Mouse (Mus musculus): ENCODE measurements around the gene L3mbtl3.

The L3mbtl3 gene

DNA sequence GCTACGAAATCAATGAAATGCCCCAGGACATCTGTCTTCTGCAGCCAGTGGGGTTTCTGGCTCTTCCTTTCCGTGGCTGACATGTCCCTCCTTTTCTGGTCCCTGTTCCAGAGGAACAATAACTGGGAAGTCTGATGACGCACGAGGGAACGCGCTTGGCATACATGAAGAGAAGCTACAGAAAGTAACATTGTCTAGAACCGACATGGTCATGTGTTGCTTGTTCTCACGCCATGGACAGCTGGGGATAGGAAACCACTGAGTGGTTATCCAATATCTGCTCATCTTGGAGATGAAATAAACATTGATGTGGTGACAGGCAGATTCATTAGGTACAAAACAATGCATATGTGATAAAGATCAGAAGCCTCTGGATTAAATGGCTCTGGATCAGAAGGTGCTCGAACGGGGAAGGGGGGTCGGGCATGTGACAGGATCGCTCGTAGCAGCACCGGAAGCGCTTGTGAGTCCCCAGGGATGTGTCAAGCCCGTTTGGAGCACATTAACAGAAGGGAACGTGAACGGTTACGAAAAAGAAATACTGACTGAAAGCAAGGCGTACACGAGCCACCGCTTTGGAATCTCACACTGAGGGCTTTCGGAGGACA lies 37.8 kb downstream of the L3mbtl3 start:
- DNase-seq (ENCODE audit: low spot score) = no peak

DNA sequence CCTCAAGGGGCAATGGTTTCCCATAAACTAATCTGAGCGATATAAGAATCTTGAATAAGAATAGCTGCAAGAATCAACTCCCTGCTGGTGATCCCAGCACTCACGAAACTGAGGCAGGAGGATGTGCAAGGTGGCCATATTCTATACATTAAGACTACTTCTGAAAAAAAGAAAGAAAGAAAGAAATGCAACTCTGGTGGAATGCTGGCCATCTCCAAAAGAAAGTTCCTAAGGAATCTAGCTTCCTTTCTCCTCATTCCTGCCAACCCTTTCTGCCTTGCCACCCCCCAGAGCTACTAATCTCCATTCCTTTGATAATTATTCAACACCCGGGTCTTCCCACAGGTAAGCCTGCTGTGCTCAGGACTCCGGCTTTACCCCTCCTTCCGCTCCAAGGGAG lies 41.8 kb downstream of the L3mbtl3 start:
- no peak for DNase-seq (ENCODE audit: low spot score)

DNA sequence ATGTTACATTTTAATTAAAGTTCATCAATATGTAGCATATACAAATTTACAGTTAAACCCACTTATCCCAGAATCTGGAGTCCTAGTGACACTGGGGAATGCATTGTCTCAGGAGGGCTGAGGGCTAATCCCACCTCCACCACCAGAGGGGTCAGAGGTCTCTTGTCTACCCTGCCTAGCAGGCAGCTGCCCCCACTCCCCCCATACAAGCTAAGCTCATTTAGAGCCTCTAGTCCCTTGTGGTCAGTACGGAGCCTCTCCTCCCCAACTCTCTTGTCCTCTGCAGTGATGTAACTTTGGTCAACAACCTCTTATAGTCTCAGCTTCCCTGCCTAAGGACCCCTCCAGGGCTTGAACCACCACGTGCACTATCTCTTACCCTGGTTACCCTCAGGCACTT lies 43.0 kb downstream of the L3mbtl3 start:
- DNase-seq (ENCODE audit: low spot score) = no peak

DNA sequence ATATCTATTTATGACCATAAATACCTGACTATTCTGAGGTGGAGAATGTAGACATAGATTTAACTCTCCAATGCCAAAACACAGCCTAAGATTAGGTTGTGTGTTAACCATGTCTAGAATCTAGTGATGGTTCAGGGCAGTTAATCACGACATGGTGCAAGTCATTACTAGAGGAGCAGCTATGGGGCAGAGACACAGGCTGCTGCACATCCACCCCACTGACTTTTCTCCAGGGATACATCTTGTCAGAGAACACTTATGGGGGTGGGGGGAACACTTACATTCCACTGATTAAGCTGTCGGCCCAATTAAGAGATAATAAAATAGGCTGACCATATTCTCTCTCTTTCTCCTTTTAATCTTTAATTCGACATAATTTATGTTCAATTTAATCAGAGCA lies 46.9 kb downstream of the L3mbtl3 start:
- no peak for DNase-seq (ENCODE audit: low spot score)

DNA sequence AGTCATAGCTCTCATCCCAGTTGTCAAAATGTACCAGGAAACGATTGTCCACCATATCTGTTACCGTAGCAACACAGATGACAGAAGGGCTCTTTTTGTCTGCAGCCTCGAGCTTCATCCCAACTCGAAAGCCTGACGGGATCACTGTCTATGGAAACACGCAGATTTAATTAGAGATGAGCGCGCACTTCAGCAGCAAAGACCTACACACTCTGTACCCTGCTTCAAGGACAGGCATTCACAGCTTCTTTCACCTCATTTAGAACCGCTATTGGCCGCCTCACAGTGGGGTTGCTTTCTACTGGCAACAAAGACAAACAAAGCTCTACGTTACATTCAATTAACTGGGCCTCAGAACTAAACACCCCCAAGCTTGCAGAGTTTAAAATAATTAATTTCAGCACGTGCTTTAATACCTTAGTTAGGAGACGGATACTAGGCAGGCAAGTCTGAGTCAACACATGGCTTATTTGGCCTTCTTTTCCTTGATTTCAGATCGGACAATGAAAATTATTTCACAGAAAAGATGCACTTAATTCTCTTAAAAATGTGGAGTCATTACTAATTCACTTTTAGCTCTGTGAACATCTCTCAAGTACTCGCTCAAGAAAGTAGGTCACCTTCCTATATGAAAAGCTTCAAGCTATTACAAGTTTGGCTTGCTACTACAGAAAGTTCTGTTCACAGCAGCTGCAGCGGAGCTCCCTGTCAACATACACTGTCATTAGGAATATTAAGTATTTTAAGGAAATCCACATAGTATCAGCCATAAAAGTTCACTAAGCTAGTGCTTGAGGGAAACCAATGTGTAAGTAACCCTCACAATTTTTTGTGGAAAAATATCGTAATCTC lies 47.9 kb downstream of the L3mbtl3 start:
- no peak for DNase-seq (ENCODE audit: low spot score)

DNA sequence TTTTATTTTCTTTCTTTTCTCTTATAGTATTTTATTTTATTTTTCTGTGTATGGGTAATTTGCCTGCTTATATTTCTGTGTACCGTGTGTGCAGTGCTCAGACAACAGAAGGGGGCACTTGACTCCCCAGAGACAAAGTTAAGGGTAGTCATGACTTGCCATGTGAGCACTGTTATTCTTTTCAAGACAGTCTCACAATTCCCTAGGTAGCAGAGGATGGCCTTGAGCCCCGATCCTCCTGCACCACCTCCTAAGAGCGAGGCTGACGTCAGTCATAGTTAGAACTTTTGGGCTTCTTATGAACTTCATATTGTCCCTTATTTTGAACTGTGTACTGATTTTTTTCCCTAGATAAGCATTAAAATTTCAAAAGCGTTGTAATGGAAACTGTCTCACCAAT lies 48.5 kb downstream of the L3mbtl3 start:
- no peak for DNase-seq (ENCODE audit: low spot score)

DNA sequence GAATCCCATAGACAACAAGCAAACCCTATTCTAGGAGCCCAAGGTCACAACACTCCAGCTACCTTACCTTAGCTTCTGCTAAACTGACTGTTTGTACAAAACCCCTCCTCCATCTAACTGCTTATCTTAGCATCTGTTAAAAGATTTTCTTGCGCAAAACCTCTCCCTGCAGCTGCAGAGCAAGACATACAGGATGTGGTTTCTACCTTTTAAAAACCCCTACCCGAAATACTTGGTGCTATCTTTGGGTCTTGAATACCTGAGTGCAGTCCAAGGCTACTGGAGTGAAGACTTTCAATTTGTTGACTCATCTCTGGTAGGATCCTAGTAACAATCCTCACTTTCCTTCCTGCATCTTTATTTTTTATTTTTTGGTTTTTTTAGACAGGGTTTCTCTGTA lies 50.5 kb downstream of the L3mbtl3 start:
- DNase-seq (ENCODE audit: low spot score) = no peak

DNA sequence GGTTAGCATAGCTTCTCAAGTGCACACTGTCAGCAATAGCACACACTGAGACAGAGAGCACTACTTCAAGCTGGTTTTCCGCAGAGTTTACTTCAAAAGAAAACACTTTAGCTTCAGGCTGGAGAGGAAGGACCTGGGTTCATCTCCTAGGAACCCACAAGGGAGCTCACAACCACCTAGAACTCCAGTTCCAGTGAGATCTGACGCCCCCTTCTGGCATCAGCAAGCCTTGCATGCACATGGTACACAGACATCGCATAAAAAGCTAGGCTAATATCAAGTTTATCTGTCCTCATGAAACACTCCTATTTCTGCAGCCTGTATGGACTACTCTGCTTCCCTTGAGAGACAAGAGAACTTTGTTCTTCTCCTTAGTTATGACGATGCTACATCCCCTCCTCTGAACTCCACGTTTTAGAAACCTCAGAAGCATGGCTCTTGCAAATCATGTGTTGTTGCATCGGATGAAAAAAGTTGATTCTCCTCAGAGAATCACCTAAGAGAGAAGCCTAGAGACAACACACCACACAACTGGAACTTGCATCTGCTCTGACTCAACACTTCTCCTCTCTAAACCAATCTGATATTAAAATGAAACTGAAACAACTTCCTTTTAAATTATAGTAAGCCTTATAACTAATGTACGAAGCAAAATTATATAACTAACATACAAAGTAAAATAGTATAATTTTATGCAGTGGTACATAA lies 53.3 kb downstream of the L3mbtl3 start:
- no peak for DNase-seq (ENCODE audit: low spot score)

DNA sequence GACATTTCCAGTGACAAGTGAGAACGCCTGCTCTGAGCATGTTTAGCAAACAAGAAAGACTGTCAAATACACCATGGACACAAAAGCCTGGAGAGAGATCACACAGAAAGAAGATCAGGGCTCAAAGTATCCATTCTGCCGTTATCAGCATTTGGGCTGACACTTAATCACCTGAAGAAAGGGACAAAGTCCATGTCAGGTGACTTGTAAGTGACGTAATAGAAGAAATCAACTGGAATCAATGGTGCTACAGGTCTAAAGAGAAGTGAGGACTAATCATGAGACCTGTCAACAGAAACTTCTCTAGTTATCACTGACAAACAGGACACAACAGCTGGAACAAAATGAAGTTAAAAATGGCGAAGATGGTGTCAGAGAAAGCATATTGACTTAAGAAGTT lies 55.1 kb downstream of the L3mbtl3 start:
- DNase-seq (ENCODE audit: low spot score) = no peak

DNA sequence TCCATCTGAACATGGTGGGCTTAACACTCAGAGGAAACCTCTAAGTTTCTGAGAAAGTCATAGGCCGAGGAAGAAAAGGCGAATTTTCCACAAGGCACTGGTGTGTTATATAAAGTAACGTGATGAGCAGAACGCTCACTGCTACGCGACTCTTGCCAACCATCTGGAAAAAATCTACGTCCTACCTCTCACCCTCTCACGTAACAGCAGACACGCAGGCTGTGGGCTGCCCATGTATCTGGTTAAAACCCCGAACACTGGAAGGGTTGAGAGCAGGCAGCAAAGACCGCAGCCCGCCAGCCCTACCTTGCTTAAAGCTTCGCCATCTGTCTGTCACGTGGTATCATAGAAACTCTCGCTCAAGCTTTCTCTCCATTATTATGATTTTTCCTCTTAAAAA lies 61.4 kb downstream of the L3mbtl3 start:
- no peak for DNase-seq (ENCODE audit: low spot score)

DNA sequence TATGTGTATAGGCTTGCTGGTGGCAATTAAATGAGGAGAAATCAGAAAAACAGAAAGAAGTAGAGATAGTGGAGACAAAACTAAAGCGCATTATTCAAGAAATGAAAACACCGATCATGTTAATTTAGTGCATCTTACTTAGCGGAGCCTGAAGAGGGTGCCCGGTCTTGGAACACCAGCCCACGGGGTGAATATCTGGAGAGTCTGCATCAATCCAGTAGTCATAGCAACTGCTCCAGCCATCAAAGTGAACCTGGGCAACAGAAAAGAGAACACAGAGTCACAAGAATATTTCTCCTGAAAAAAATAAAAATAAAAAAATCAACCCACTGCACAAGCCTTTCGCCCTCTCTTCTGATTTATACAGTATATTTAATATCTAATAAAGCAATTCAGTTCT lies 72.3 kb downstream of the L3mbtl3 start:
- no peak for DNase-seq (ENCODE audit: low spot score)

DNA sequence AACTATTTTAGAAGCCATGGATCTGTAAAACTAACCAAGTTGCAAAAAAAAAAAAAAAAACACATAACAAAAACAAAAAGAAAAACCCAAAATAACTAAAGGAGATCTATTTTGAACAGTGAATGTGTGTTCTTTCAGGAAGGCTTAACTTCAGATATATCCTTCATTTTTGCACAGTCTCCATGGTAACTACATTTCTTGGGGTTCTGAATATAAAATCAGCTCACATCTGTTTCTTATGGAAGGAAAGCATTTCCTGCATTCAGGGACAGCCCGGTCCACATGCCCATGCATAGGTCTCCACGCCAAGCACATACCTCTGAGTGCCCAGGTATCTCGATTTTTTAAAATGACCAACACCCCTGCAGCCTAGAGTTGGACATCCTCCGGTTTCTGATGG lies 73.4 kb downstream of the L3mbtl3 start:
- DNase-seq (ENCODE audit: low spot score) = no peak

DNA sequence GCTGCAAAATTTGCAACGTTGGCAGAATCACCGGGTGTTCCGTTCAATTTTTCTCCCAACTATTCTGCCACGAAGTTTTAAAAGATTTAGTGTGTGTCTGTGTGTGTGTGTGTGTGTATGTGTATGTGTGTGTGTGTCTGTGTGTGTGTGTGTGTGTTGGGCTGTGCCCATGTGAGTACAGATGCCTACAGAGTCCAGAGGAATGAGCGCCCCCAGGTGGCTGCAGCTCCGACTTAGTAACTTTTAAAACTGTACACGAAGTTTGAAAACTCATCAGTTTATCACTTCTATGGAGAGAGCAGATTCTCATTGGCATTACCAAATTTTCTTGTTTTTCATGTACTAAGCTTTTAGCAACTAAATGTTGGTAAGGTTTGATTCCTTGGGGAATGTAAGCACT lies 78.1 kb downstream of the L3mbtl3 start:
- DNase-seq (ENCODE audit: low spot score) = no peak

DNA sequence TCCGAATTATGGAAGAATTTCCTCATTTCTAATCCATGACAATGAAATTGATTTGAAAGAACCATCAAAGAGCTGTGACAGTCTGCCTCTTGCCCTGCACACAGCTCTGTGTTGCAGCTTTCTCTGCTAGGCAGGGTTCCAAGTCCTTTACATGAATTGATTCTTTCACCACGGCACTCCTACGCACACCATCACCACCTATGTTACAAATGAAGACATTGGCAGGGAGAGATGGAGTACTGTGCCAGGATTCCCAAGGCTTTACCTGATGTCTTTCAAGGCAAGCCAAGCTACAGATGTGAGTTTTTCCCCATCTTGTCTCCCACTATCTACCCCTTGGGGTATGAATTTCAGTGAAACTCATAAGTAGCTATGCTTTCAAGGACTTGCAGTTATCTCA lies 78.6 kb downstream of the L3mbtl3 start:
- no peak for DNase-seq (ENCODE audit: low spot score)

DNA sequence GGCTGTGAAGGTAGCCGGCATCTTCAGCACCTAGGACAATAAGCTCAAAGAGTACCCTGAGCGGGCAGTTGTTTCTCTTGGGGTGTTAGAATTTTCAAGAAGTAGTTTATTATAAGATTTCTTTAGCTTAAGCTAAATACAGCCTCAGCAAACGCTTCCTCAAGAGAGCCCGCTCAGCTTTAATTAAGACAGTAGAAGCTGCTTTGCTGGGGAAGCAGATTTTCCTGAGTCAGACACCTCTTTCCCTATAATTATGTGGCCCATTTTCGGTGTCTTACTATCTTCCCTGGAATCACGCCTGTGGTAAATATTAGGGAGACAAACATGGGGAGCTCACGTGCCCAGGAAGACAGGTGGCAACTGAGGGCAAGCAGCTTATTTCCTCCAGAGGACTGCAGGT lies 88.6 kb downstream of the L3mbtl3 start:
- DNase-seq (ENCODE audit: low spot score) = no peak

DNA sequence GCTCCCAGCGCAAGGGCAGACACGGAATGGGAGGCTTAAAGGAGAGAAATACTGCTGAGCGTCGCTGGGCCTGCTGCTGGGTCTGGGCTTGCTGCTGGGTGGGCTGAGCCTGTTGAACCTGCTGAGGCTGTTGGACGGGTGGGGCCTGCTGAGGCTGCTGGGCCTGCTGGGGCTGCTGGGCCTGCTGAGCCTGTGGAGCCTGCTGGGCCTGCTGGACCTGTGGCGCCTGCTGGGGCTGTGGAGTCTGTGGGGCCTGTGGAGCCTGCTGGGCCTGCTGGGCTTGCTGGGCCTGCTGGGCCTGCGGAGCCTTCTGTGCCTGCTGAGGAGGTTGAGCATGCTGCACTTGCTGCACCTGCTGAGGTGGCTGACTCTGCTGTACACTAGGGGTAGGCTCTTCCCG lies 95.8 kb downstream of the L3mbtl3 start:
- DNase-seq (ENCODE audit: low spot score) = no peak

DNA sequence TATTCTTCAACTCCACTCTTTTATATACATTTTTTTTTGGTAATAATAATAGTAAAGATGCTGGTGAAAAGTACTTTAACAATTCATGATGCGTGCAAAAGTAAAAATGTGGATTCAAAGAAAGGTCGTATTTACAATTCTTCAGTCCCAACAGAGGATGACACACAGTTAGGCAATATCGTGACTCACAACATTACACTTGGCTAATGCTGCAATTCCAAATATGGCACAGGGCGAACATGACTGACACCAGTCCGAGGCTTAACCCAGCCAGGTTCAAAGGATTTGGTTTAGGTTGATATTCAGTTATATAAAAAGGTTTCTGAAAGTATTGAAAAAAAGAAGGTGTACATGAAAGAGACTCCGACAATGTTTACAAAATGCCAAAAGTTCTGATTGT lies 100.4 kb downstream of the L3mbtl3 start:
- DNase-seq (ENCODE audit: low spot score) = no peak

DNA sequence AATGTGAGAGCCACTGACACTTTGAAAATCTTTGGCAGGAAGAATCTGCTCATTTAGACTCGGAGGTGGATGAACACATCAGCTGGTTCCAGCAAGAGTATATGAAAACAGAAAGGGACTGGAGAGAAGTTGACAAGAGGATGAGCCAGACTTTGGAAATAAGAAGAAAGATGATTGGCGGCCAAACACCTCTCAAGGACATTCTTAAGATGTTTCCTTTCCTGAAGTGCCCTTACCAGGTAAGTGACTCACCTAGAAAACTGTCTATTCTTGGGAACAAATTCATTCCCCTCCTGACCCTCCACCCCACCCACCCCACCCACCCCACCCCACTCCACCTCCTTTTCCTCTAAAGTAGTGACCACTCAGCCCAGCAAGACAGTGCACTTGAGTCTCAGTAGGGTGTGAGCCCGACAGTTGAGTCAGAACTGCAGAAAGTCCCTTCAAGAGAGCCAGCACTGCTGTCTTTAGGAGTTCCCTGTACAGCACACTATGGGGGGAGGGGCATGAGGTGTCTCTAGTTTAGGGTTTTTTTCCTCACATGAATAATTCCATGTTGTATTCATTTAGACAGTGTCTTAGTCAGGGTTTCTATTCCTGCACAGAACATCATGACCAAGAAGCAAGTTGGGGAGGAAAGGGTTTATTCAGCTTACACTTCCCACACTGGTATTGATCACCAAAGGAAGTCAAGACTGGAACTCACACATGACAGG lies 111.9 kb downstream of the L3mbtl3 start:
- DNase-seq (ENCODE audit: low spot score) = no peak

DNA sequence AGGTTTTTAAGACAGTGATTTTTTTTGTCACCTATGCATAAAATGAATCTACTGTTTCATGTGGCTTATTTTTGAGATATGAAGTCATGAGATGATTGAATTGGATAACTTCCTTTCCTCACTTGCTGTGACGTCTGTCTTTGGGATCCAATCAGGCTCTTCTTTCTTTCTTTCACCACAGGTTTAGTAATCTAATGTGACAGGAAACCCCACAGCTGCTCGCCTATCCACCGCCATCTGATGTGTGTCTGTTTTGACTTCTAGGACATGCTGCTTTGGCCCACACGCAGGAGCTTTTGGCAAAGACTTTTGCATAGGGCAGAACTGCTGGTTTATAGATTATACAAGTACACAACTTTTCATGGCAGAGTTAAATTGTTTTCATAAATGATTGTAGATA lies 115.9 kb downstream of the L3mbtl3 start:
- DNase-seq (ENCODE audit: low spot score) = no peak

DNA sequence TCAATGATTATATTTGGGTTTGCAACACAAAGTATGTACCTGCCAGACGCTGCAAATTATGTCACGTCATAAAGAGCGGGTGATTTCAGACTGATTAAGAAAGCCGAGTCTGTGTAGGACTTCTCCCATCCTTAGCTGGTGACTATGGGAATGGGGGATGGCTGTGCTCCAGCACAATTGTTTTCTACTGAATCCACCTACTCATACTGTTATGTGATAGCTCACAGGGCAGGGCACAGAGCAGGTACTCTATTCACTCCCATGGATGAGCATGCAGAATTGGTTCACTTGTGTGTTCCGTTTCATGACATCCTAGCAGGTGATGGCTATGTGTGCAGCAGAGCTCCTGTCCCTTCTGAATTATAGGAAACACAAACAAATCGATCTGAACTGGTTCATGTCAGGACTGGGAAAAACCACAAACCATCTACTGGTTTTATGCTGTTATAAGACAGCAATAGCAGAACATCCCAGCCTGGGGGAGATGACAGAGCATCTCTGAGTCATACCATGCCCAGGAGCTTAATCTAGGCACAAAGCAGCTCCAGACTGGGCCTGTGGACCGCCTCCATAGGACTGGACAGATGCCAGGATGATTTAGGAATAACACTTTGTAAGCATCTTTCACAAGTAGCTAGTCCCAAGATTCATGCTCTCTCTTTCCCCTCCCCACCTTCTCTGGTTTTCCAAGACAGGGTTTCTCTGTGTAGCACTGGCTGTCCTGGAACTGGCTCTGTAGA lies 126.2 kb downstream of the L3mbtl3 start:
- DNase-seq (ENCODE audit: low spot score) = no peak

DNA sequence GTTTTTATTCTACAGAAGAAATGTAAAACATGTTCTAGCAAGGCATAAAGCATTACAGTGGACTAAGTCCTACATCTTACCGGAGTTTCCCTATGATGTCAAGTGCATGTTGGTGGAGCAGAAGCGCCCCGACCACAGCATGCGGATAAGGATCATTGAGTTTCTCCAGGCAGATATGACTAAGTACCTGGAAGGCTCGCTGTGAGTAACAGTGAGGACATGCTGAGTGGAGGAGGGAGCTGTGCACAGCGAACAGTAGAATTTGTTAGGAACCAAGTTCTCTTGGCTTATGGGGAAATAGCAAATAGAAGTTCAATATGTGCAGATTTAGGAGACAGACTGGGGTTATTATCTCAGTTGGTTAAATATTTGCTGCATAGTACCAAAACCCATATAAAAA lies 131.3 kb downstream of the L3mbtl3 start:
- no peak for DNase-seq (ENCODE audit: low spot score)

DNA sequence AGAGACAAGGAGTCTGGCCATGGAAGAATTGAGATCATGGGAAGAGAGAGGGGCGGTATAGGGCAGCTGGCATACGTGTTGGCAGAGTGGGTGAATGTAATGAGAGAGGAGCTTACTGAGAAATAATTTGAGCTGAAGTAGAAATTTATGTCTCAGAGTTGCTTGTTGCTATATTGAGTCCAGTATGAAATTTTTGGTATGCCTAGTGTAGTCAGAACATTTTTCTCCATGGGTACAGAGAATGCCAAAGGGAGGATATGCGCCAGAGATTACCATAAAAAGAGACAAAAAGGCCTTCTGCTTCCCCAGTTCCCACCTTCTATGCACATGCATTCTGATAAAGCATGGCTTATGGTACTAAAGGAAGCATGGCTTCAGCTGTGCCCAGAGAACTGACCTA lies 132.6 kb downstream of the L3mbtl3 start:
- DNase-seq (ENCODE audit: low spot score) = no peak
